Mouse (Mus musculus) limb, embryonic 11.5 days (tissue): ENCODE results near the gene Nhp2. TPM values are rescaled to one million over a fixed set of nuclear protein-coding genes. Genes with fewer than 3 reads are reported as not detected.
"Not testable (repeated sequence)": the region's sequence is repeated elsewhere in the genome, so short reads cannot be mapped to it uniquely, and the experiment has no call there.

Experiments
- ATAC-seq: fragments of 200-750 bp; cut with Nextera tagmentation; 2 replicates; pipeline ENCODE4 v1.8.0; 2017; ENCODE audit warnings: low read depth; ENCODE audit not compliant: insufficient number of reproducible peaks, low FRiP score, low TSS enrichment
- DNase-seq: peaks from one replicate; pipeline ENCODE4 v3.0.0-alpha.2; 2015; ENCODE audit warnings: low spot score
- H3K27ac ChIP-seq: fragments of 300-500 bp; sonication (generic); replicated peaks from 2 replicates; pipeline ENCODE4 v1.5.1; 2014; ENCODE audit warnings: low read depth, mild to moderate bottlenecking, low read length
- H3K27me3 ChIP-seq: fragments of 300-500 bp; sonication (generic); 2 replicates; pipeline ENCODE4 v1.6.1; 2014; ENCODE audit warnings: mild to moderate bottlenecking, low read length, mixed read lengths; ENCODE audit not compliant: control insufficient read depth, insufficient read depth
- H3K36me3 ChIP-seq: fragments of 300-500 bp; sonication (generic); 2 replicates; pipeline ENCODE4 v1.6.1; 2014; ENCODE audit warnings: mild to moderate bottlenecking, low read length, moderate library complexity, mixed read lengths; ENCODE audit not compliant: control insufficient read depth, insufficient read depth
- H3K4me1 ChIP-seq: fragments of 300-500 bp; sonication (generic); 2 replicates; pipeline ENCODE4 v1.6.1; 2014; ENCODE audit warnings: low read length, mixed read lengths; ENCODE audit not compliant: control insufficient read depth, insufficient read depth
- H3K4me2 ChIP-seq: fragments of 300-500 bp; sonication (generic); 2 replicates; pipeline ENCODE4 v1.6.1; 2014; ENCODE audit warnings: low read depth, mild to moderate bottlenecking, moderate library complexity; ENCODE audit not compliant: severe bottlenecking
- H3K4me3 ChIP-seq: fragments of 300-500 bp; sonication (generic); 2 replicates; pipeline ENCODE4 v1.5.1; 2014; ENCODE audit warnings: low read depth, low read length
- H3K9ac ChIP-seq: fragments of 300-500 bp; sonication (generic); 2 replicates; pipeline ENCODE4 v1.6.1; 2014; ENCODE audit warnings: mild to moderate bottlenecking, low read length
- H3K9me3 ChIP-seq: fragments of 300-500 bp; sonication (generic); 2 replicates; pipeline ENCODE4 v1.6.1; 2016; ENCODE audit warnings: low read length; ENCODE audit not compliant: control insufficient read depth
- WGBS: fragments of 180-500 bp; shearing (Covaris S2); extraction: QIAGEN DNeasy Blood & Tissue Kit; methylation state at CpG from one replicate; pipeline ENCODE4 v1.1.7; 2014; 5-methylcytosine and 5-hydroxymethylcytosine counted together
- polyA plus RNA-seq: library from polyadenylated mRNA; unstranded; fragments of >200 nt; fragmentation: Nextera tagmentation; extraction: Ambion mirVana; gene quantifications from 2 replicates; pipeline ENCODE4 v1.2.1, GENCODE M21; 2014

Nhp2 gene
- polyA plus RNA-seq, 1 experiment from 2014 or later, result 181 TPM

- H3K4me3 ChIP-seq, H3K9me3 ChIP-seq, H3K4me2 ChIP-seq, H3K27ac ChIP-seq, H3K36me3 ChIP-seq, ATAC-seq, H3K27me3 ChIP-seq, H3K9ac ChIP-seq, H3K4me1 ChIP-seq, DNase-seq: not testable (repeated sequence)
- WGBS, result 87% methylated on average over 5 of the region's 5 CpGs
Observed at GRCm38 (mm10) chr11:51609940-51610339, 9.6 kb upstream of the Nhp2 start.

- 84% methylated on average over 8 of the region's 8 CpGs for WGBS
- Histone ChIP-seq H3K27me3 (no peaks in the 10 kb centered on the region), H3K4me1 (0 out of 2 replicates have a peak, but pooled peaks cover 2% of the 10 kb centered on the region), H3K9me3 (no peaks in the 10 kb centered on the region), H3K4me3 (no peak overlapping the region), H3K27ac (no peak overlapping the region), H3K9ac (no peak overlapping the region), H3K36me3 (no peaks in the 10 kb centered on the region), H3K4me2 (no peak overlapping the region)
- ATAC-seq (no peak), DNase-seq (no peak)
Observed at GRCm38 (mm10) chr11:51614256-51614655, 5.3 kb upstream of the Nhp2 start.

- peak overlapping the region; percentile 67 for H3K9ac ChIP-seq
- ATAC-seq, result no peak
- H3K4me1 ChIP-seq, result 0 out of 2 replicates have a peak, but pooled peaks cover 2% of the 10 kb centered on the region
- no peaks in the 10 kb centered on the region for H3K9me3 ChIP-seq
- peak overlapping the region; percentile 5; the same call in 1 of the 2 replicates for H3K4me3 ChIP-seq
- H3K4me2 ChIP-seq, result peak overlapping the region; percentile 56
- DNase-seq, result no peak
- WGBS, result 43% methylated on average over 7 of the region's 7 CpGs
- no peaks in the 10 kb centered on the region for H3K27me3 ChIP-seq
- no peaks in the 10 kb centered on the region for H3K36me3 ChIP-seq
- no peak overlapping the region for H3K27ac ChIP-seq
Observed at GRCm38 (mm10) chr11:51615129-51615528, 4.4 kb upstream of the Nhp2 start.

DNA sequence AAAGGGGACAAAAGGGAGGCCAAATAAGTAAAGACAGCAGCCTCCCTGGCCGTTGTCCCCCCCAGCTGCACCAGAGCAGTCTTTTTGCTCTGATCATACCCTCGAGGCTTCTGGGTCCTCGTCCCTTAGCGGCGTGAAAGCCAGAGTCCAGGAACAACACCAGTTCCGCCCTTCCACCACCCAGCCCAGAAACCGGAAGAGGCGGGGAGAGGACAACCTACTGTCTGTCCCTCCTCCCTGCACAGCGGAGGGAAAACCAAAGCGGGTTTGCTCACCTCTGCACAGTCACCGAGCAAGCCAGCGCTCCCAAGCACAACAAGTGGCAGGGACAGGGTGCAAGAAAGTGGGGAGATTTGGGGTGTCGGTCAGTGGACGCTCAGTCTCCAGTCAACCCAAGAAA is 3.9 kb upstream of the Nhp2 start:
- H3K9me3 ChIP-seq, result no peaks in the 10 kb centered on the region
- DNase-seq (peak; percentile 75), ATAC-seq (no peak)
- H3K27me3 ChIP-seq, result no peaks in the 10 kb centered on the region
- H3K27ac ChIP-seq, result no peak overlapping the region
- peak overlapping the region; percentile 67 for H3K9ac ChIP-seq
- peaks cover 4% of the 10 kb centered on the region; the same call in 1 of the 2 replicates for H3K4me1 ChIP-seq
- no peaks in the 10 kb centered on the region for H3K36me3 ChIP-seq
- 4% methylated on average over 14 of the region's 14 CpGs for WGBS
- peak overlapping the region; percentile 5 for H3K4me3 ChIP-seq
- peak overlapping the region; percentile 56 for H3K4me2 ChIP-seq

GRCm38 (mm10) chr11:51616113-51616512 is 3.4 kb upstream of the Nhp2 start:
- H3K9ac ChIP-seq, ATAC-seq, DNase-seq, H3K27me3 ChIP-seq, H3K9me3 ChIP-seq, H3K27ac ChIP-seq, H3K4me3 ChIP-seq, H3K4me1 ChIP-seq, H3K36me3 ChIP-seq: not testable (repeated sequence)
- peak overlapping the region; percentile 56; the same call in 1 of the 2 replicates for H3K4me2 ChIP-seq
- WGBS, result 94% methylated on average over 7 of the region's 7 CpGs

DNA sequence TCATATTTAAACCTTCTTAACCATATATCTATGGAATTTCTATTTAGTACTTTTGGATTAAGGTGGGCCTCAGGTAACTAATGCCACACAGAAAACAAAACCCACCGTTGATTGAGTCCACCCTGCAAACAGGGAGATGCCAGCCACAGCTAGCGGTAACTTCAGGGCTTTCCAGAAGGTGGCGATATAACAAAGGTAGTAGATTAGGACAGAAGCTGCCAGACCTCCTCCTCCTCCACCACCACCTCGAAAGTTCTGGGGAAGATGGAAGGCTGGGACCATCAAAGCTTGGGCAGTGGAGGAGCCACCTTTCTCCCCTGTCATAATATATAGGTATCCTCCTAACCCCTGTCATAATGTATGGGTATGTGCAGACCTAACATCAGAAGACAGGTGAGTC is 1.8 kb upstream of the Nhp2 start:
- Histone ChIP-seq H3K4me3 (no peak overlapping the region), H3K27ac (no peak overlapping the region), H3K9me3 (no peaks in the 10 kb centered on the region), H3K9ac (no peak overlapping the region), H3K36me3 (peaks cover 4% of the 10 kb centered on the region; the same call in 1 of the 2 replicates), H3K4me1 (peaks cover 6% of the 10 kb centered on the region; the same call in 1 of the 2 replicates), H3K27me3 (no peaks in the 10 kb centered on the region), H3K4me2 (no peak overlapping the region)
- ATAC-seq (no peak; the same call in 1 of the 2 replicates), DNase-seq (peak; percentile 81)
- WGBS, result 4% methylated on average over 4 of the region's 4 CpGs

GRCm38 (mm10) chr11:51618894-51619408 is 584 bp upstream of the Nhp2 start:
- H3K27me3 ChIP-seq, result no peaks in the 10 kb centered on the region
- H3K4me3 ChIP-seq, result peak overlapping the region; percentile 81
- peaks cover 6% of the 10 kb centered on the region; the same call in 1 of the 2 replicates for H3K4me1 ChIP-seq
- DNase-seq (no peak), ATAC-seq (peak; percentile 27; the same call in 1 of the 2 replicates)
- peaks cover 12% of the 10 kb centered on the region; the same call in 1 of the 2 replicates for H3K36me3 ChIP-seq
- peak overlapping the region; percentile 76; the same call in 1 of the 2 replicates for H3K4me2 ChIP-seq
- WGBS, result 57% methylated on average over 8 of the region's 8 CpGs
- H3K9me3 ChIP-seq, result no peaks in the 10 kb centered on the region
- H3K27ac ChIP-seq, result no peak overlapping the region
- no peak overlapping the region for H3K9ac ChIP-seq

- ATAC-seq (no peak), DNase-seq (no peak)
- 3% methylated on average over 11 of the region's 11 CpGs for whole genome bisulfite sequencing
- H3K9ac ChIP-seq, result peak overlapping the region; percentile 77
- no peak overlapping the region for H3K27ac ChIP-seq
- no peaks in the 10 kb centered on the region for H3K27me3 ChIP-seq
- peaks cover 18% of the 10 kb centered on the region; the same call in 1 of the 2 replicates for H3K36me3 ChIP-seq
- H3K4me2 ChIP-seq, result peak overlapping the region; percentile 76
- H3K4me1 ChIP-seq, result peaks cover 4% of the 10 kb centered on the region; the same call in 1 of the 2 replicates
- H3K4me3 ChIP-seq, result peak overlapping the region; percentile 81
- no peaks in the 10 kb centered on the region for H3K9me3 ChIP-seq
Observed at GRCm38 (mm10) chr11:51620084-51620483, 549 bp downstream of the Nhp2 start.
